ENCODE assay signal across 8 mouse cellular contexts in genomic region chr7:121981307-121981871, GRCm38 (mm10). TPM values are rescaled to one million over a fixed set of nuclear protein-coding genes. Genes with fewer than 3 reads are reported as not detected.
DNase-seq lines count a peak whose midpoint lies in the region; ATAC-seq and TF ChIP-seq lines count a peak whose summit lies in the region.

TSS of gene Cog7 (minus strand) at chr7:121981711.

- peak; percentile 76 for ATAC-seq in heart, embryonic 15.5 days (replicated peaks; ENCODE audit: insufficient number of reproducible peaks, insufficient read depth, low FRiP score, low read depth)
- peak; percentile 85 for ATAC-seq in liver, embryonic 14.5 days (ENCODE audit: insufficient read depth)
- peak; percentile 88 for ATAC-seq in neural tube, embryonic 11.5 days (ENCODE audit: insufficient read depth, low FRiP score, low TSS enrichment)
- ATAC-seq in stomach, postnatal 0 days (ENCODE audit: low FRiP score, low TSS enrichment) = peak; percentile 93

- peak within 1 kb of the TSS; percentile 85 for H3K9ac ChIP-seq in heart, embryonic 15.5 days
- peak within 1 kb of the TSS; percentile 87 for H3K9ac ChIP-seq in liver, embryonic 14.5 days (replicated peaks)
- H3K9ac ChIP-seq in neural tube, embryonic 11.5 days (ENCODE audit: low read length) = peak within 1 kb of the TSS; percentile 69
- H3K9ac ChIP-seq in stomach, postnatal 0 days (ENCODE audit: low read length) = peak within 1 kb of the TSS; percentile 83

- peak within 1 kb of the TSS; percentile 84 for H3K4me3 ChIP-seq in forebrain, embryonic 10.5 days
- peak within 1 kb of the TSS; percentile 92 for H3K4me3 ChIP-seq in heart, embryonic 15.5 days
- H3K4me3 ChIP-seq in liver, embryonic 14.5 days (ENCODE audit: insufficient read depth in 1 of 2, low read depth in 2 of 2, low read length in 2 of 2) = peak within 1 kb of the TSS; percentile 86 to 87
- peak within 1 kb of the TSS; percentile 72 for H3K4me3 ChIP-seq in neural tube, embryonic 11.5 days (ENCODE audit: low read depth, low read length)
- peak within 1 kb of the TSS; percentile 76 for H3K4me3 ChIP-seq in stomach, postnatal 0 days (ENCODE audit: low read depth, low read length)

- peak within 1 kb of the TSS; percentile 86 for H3K27ac ChIP-seq in forebrain, embryonic 10.5 days
- H3K27ac ChIP-seq in heart, embryonic 15.5 days = peak within 1 kb of the TSS; percentile 16; the same call in 1 of the 2 replicates
- no peak within 1 kb of the TSS for H3K27ac ChIP-seq in liver, embryonic 14.5 days
- H3K27ac ChIP-seq in neural tube, embryonic 11.5 days (ENCODE audit: low read depth, low read length) = no peak within 1 kb of the TSS
- H3K27ac ChIP-seq in stomach, postnatal 0 days (replicated peaks) = no peak within 1 kb of the TSS

- H3K36me3 ChIP-seq in forebrain, embryonic 10.5 days (replicated peaks) = peaks cover 12% of the 10 kb centered on the region
- peaks cover 2% of the 10 kb centered on the region; the same call in 1 of the 2 replicates for H3K36me3 ChIP-seq in heart, embryonic 15.5 days
- H3K36me3 ChIP-seq in liver, embryonic 14.5 days (replicated peaks; ENCODE audit: control insufficient read depth, insufficient read depth, low read depth) = no peaks in the 10 kb centered on the region; the same call in 1 of the 2 replicates
- H3K36me3 ChIP-seq in neural tube, embryonic 11.5 days (ENCODE audit: control insufficient read depth, insufficient read depth, low read length) = no peaks in the 10 kb centered on the region
- H3K36me3 ChIP-seq in stomach, postnatal 0 days (ENCODE audit: control insufficient read depth, insufficient read depth, low read length) = peaks cover 3% of the 10 kb centered on the region; the same call in 1 of the 2 replicates

- DNase-seq in CD8-positive naive resting alpha-beta T cell, adult 2 months (ENCODE audit: low read depth in 2 of 2, low spot score in 2 of 2) = peak; percentile 91
- peak; percentile 90 for DNase-seq in c-Kit-positive CD71-negative TER-119-negative erythroid progenitor cells, embryonic 14.5 days (ENCODE audit: low read depth)
- peak; percentile 89 for DNase-seq in forebrain, embryonic 10.5 days (ENCODE audit: extremely low spot score, low spot score)
- peak; percentile 96 for DNase-seq in kidney, postnatal 25 days
- DNase-seq in liver, embryonic 14.5 days (ENCODE audit: low read depth in 3 of 3, low spot score in 3 of 3) = peak; percentile 83 to 88 (median 84)
- peak; percentile 94 for DNase-seq in neural tube, embryonic 11.5 days (ENCODE audit: low spot score)
- DNase-seq in stomach, postnatal 0 days (ENCODE audit: low spot score) = peak; percentile 90

- H3K9me3 ChIP-seq in forebrain, embryonic 10.5 days = no peaks in the 10 kb centered on the region
- no peaks in the 10 kb centered on the region for H3K9me3 ChIP-seq in heart, embryonic 15.5 days (replicated peaks)
- H3K9me3 ChIP-seq in liver, embryonic 14.5 days (ENCODE audit: control insufficient read depth, low read length) = no peaks in the 10 kb centered on the region
- no peaks in the 10 kb centered on the region for H3K9me3 ChIP-seq in neural tube, embryonic 11.5 days (ENCODE audit: control insufficient read depth, low read length)
- H3K9me3 ChIP-seq in stomach, postnatal 0 days (ENCODE audit: control insufficient read depth, low read length) = no peaks in the 10 kb centered on the region

- TF ChIP-seq EP300 in liver, embryonic 14.5 days (IDR thresholded peaks at IDR 0.05; ENCODE audit: low read depth) = no peak
- no peak for TF ChIP-seq EP300 in stomach, postnatal 0 days (optimal IDR thresholded peaks at IDR 0.05)

- H3K27me3 ChIP-seq in forebrain, embryonic 10.5 days (ENCODE audit: poor library complexity, severe bottlenecking) = no peaks in the 10 kb centered on the region
- no peaks in the 10 kb centered on the region for H3K27me3 ChIP-seq in heart, embryonic 15.5 days
- no peaks in the 10 kb centered on the region for H3K27me3 ChIP-seq in liver, embryonic 14.5 days (ENCODE audit: control insufficient read depth, insufficient read depth, low read length)
- H3K27me3 ChIP-seq in neural tube, embryonic 11.5 days (ENCODE audit: control insufficient read depth, insufficient read depth, low read length) = no peaks in the 10 kb centered on the region
- H3K27me3 ChIP-seq in stomach, postnatal 0 days (ENCODE audit: control insufficient read depth, insufficient read depth, low read length) = no peaks in the 10 kb centered on the region

- H3K4me2 ChIP-seq in heart, embryonic 15.5 days = peak within 1 kb of the TSS; percentile 65
- H3K4me2 ChIP-seq in liver, embryonic 14.5 days (ENCODE audit: low read depth) = peak within 1 kb of the TSS; percentile 55
- H3K4me2 ChIP-seq in neural tube, embryonic 11.5 days (ENCODE audit: low read depth) = peak within 1 kb of the TSS; percentile 53
- peak within 1 kb of the TSS; percentile 67 for H3K4me2 ChIP-seq in stomach, postnatal 0 days (replicated peaks; ENCODE audit: low read depth)

- WGBS in forebrain, embryonic 10.5 days = under 1% methylated on average over 55 of the region's 55 CpGs
- under 1% methylated on average over 55 of the region's 55 CpGs for whole genome bisulfite sequencing in heart, embryonic 15.5 days
- WGBS in liver, embryonic 14.5 days (ENCODE audit: insufficient replicate concordance) = under 1% methylated on average over 55 of the region's 55 CpGs
- under 1% methylated on average over 55 of the region's 55 CpGs for WGBS in neural tube, embryonic 11.5 days
- WGBS in stomach, postnatal 0 days = under 1% methylated on average over 55 of the region's 55 CpGs

- H3K4me1 ChIP-seq in forebrain, embryonic 10.5 days = peaks cover 17% of the 10 kb centered on the region
- peaks cover 9% of the 10 kb centered on the region for H3K4me1 ChIP-seq in heart, embryonic 15.5 days (replicated peaks)
- peaks cover 7 to 8% of the 10 kb centered on the region in 2 experiments for H3K4me1 ChIP-seq in liver, embryonic 14.5 days (replicated peaks; ENCODE audit: control insufficient read depth in 2 of 2, insufficient read depth in 2 of 2, low read length in 1 of 2)
- H3K4me1 ChIP-seq in neural tube, embryonic 11.5 days (ENCODE audit: control insufficient read depth, insufficient read depth, low read length) = no peaks in the 10 kb centered on the region
- H3K4me1 ChIP-seq in stomach, postnatal 0 days (replicated peaks; ENCODE audit: control insufficient read depth, insufficient read depth) = no peaks in the 10 kb centered on the region

- TF ChIP-seq CTCF in liver, embryonic 14.5 days (IDR thresholded peaks at IDR 0.05; ENCODE audit: low read depth) = no peak
- TF ChIP-seq CTCF in stomach, postnatal 0 days (IDR thresholded peaks at IDR 0.05; ENCODE audit: low read depth) = no peak

RNA-seq across cellular contexts. Expression of gene Cog7, which starts in this region (rescaled TPM):
- polyA plus RNA-seq in forebrain, embryonic 10.5 days (2016; fragmentation: Nextera tagmentation; extraction: Ambion mirVana) = 23.3 TPM in 2 replicates
- polyA plus RNA-seq in heart, embryonic 15.5 days (2015; fragmentation: Nextera tagmentation; extraction: Ambion mirVana) = 16.0 and 19.6 TPM in 2 replicates
- polyA plus RNA-seq in liver, embryonic 14.5 days (2012; rRNA removed) = 5.6 and 7.2 TPM in 2 replicates
- polyA plus RNA-seq in liver, embryonic 14.5 days (2014; fragmentation: Nextera tagmentation; extraction: Ambion mirVana) = 4.7 and 4.8 TPM in 2 replicates
- polyA plus RNA-seq in neural tube, embryonic 11.5 days (2014; fragmentation: Nextera tagmentation; extraction: Ambion mirVana) = 18.9 and 19.5 TPM in 2 replicates
- polyA plus RNA-seq in stomach, postnatal 0 days (2015; fragmentation: Nextera tagmentation; extraction: Ambion mirVana) = 14.1 and 14.5 TPM in 2 replicates

Comparison
In these comparisons a context has a peak if more than half of its experiments do, and no peak if none do; other contexts are left out.
1. H3K27ac ChIP-seq: peak in forebrain, embryonic 10.5 days (single experiment) and heart, embryonic 15.5 days (single experiment); none in liver, embryonic 14.5 days (single experiment), neural tube, embryonic 11.5 days (single experiment) and stomach, postnatal 0 days (single experiment).
2. Peak in every context shown above with its lines, with median percentiles within 50 percentile points of each other: DNase-seq, H3K4me3 ChIP-seq, ATAC-seq, H3K4me2 ChIP-seq and H3K9ac ChIP-seq.